Mouse (Mus musculus) heart, embryonic 10.5 days (tissue): Measurements from ENCODE around the gene Irf4. TPM values are rescaled to one million over a fixed set of nuclear protein-coding genes. Genes with fewer than 3 reads are reported as not detected.

Experiments
- DNase-seq: peaks from one replicate; pipeline ENCODE4 v3.0.0-alpha.2; 2017; ENCODE audit warnings: low spot score
- H3K27ac ChIP-seq: fragments of 300-500 bp; sonication (generic); 2 replicates; pipeline ENCODE4 v1.5.1; 2016; ENCODE audit warnings: mild to moderate bottlenecking
- H3K27me3 ChIP-seq: fragments of 300-500 bp; sonication (generic); 2 replicates; pipeline ENCODE4 v1.6.1; 2016; ENCODE audit warnings: mild to moderate bottlenecking; ENCODE audit not compliant: poor library complexity, insufficient read depth, severe bottlenecking
- H3K36me3 ChIP-seq: fragments of 300-500 bp; sonication (generic); 2 replicates; pipeline ENCODE4 v1.6.1; 2016; ENCODE audit warnings: mild to moderate bottlenecking, moderate library complexity
- H3K4me1 ChIP-seq: fragments of 300-500 bp; sonication (generic); 2 replicates; pipeline ENCODE4 v1.6.1; 2016; ENCODE audit warnings: mild to moderate bottlenecking
- H3K4me3 ChIP-seq: fragments of 300-500 bp; sonication (generic); 2 replicates; pipeline ENCODE4 v1.5.1; 2016; ENCODE audit warnings: mild to moderate bottlenecking, moderate library complexity
- H3K9me3 ChIP-seq: fragments of 300-500 bp; sonication (generic); 2 replicates; pipeline ENCODE4 v1.6.1; 2016; ENCODE audit warnings: mild to moderate bottlenecking, moderate library complexity
- WGBS: fragments of 180-500 bp; shearing (Covaris S2); methylation state at CpG from one replicate; pipeline ENCODE4 v1.1.7; 2016; 5-methylcytosine and 5-hydroxymethylcytosine counted together
- polyA plus RNA-seq: library from polyadenylated mRNA; unstranded; fragments of >200 nt; fragmentation: Nextera tagmentation; extraction: Ambion mirVana; gene quantifications from 2 replicates; pipeline ENCODE4 v1.2.1, GENCODE M21; 2016

Gene Irf4
- polyA plus RNA-seq, 1 experiment from 2014 or later = 0.15 TPM

DNA sequence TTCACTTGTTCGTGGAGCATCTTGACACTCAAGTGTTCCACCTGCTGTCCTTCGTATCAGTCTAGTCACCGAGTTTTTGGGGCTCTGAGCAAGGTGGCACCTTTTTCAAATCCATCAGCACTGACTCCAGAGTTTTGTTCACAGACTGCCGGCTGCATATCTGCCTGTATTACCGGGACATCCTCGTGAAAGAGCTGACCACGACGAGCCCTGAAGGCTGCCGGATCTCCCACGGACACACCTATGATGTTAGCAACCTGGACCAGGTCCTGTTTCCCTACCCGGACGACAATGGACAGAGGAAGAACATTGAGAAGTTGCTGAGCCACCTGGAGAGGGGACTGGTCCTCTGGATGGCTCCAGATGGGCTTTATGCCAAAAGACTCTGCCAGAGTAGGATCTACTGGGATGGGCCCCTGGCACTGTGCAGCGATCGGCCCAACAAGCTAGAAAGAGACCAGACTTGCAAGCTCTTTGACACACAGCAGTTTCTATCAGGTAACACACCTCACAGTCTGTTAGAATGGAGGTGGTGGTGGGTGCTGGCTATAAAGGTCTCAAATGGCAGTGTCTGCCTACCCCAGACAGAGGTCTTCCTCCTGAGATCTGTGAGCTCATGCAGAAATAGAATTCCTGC is 8.4 kb downstream of the Irf4 start:
- WGBS = 81% methylated on average over 14 of the region's 14 CpGs
- H3K36me3 ChIP-seq = no peaks in the 10 kb centered on the region
- H3K27me3 ChIP-seq = peaks cover 56% of the 10 kb centered on the region
- no peaks in the 10 kb centered on the region for H3K4me1 ChIP-seq
- no peaks in the 10 kb centered on the region for H3K9me3 ChIP-seq
- no peak for DNase-seq
- no peak overlapping the region for H3K27ac ChIP-seq
- no peak overlapping the region for H3K4me3 ChIP-seq

DNA sequence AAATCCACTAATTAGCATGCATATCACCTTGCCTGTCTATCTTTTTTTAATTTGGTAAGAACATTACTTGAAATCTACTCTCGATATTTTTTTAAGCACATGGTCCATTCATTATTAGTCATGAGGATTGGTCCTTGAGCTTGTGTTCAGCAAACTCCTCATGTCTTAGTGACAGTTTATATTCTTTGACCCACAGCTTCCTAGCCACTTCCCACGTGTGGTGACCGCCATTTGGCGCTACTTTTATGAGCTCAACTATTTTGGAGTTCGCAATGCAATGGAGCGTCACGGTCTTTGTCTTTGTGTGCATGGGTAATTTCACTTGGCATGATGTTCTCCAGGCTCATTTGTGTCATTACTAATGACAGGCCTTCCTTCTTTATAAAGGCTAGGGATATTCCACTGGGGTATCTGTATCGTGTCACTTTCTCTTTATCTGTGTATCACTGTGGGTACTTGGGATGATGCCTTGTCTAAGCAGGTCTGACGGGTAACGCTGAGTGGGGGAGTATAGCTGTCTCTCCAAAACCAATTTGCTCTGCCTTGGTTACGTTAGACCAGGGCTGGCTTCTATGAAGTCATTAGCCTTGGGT is 9.9 kb downstream of the Irf4 start:
- WGBS = 70% methylated on average over 11 of the region's 11 CpGs
- Histone ChIP-seq H3K4me3 (no peak overlapping the region), H3K36me3 (no peaks in the 10 kb centered on the region), H3K9me3 (no peaks in the 10 kb centered on the region), H3K27me3 (peaks cover 42% of the 10 kb centered on the region; the same call in 1 of the 2 replicates), H3K27ac (no peak overlapping the region), H3K4me1 (peaks cover 6% of the 10 kb centered on the region)
- DNase-seq = no peak

DNA sequence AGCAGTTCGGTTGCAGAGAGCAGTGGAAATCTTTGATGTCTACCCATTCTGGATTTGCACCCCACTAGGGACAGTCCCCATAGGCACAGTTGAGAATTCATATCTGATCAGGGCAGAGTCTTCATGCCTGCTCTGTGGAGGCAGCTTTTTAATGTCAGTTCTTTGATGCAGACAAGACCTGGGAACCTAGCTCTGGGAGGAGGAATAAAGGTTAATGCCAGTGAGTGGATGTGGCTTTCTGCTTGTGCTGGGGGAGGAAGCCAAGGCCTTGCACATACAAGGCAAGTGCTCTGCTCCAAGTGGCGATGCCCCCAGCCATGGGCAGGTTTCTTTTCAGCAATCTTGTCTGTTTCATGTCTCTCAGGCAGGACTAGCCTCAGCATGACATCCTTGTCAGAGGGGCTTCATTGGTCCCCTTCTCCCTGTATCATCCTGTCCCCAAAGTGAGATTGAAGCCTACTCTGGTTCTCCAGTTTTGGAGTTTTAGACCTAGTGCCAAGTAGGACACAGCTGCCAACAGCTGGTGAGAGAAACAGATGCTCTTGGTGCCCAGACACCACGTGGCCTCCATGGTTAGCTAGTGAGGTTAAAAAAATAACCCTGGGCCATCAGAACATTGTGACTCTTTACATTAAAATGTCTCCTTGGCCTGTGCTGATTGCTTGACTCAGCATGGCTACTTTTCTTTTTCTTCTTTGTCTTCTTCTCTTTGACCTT is 11.5 kb downstream of the Irf4 start:
- no peak overlapping the region for H3K4me3 ChIP-seq
- H3K36me3 ChIP-seq = no peaks in the 10 kb centered on the region
- WGBS = 68% methylated on average over 3 of the region's 3 CpGs
- peaks cover 9% of the 10 kb centered on the region for H3K4me1 ChIP-seq
- H3K9me3 ChIP-seq = no peaks in the 10 kb centered on the region
- H3K27me3 ChIP-seq = peaks cover 31% of the 10 kb centered on the region; the same call in 1 of the 2 replicates
- no peak for DNase-seq
- no peak overlapping the region for H3K27ac ChIP-seq

DNA sequence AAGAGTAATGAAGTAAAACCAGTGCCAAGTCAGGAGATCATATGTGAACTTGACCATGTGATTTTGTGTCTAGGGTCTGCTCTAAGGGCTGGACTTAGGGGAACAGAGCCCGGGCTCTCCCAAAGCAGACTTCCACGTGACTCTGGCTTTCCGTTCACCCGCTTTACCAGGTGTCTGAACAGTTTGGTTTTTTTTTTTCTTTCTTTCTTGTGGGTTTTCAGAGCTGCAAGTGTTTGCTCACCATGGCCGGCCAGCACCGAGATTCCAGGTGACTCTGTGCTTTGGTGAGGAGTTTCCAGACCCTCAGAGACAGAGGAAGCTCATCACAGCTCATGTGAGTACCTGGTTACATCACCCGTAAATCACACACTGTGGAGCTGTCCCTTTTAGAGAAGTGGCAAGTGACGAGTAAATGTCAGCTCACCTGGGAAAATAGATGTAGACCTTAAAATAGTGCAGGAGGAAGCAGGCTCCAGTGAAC is 12.2 kb downstream of the Irf4 start:
- H3K27me3 ChIP-seq = peaks cover 24% of the 10 kb centered on the region; the same call in 1 of the 2 replicates
- H3K4me3 ChIP-seq = no peak overlapping the region
- H3K27ac ChIP-seq = no peak overlapping the region
- H3K4me1 ChIP-seq = peaks cover 9% of the 10 kb centered on the region
- no peaks in the 10 kb centered on the region for H3K9me3 ChIP-seq
- H3K36me3 ChIP-seq = no peaks in the 10 kb centered on the region
- WGBS = 78% methylated on average over 8 of the region's 8 CpGs
- no peak for DNase-seq

DNA sequence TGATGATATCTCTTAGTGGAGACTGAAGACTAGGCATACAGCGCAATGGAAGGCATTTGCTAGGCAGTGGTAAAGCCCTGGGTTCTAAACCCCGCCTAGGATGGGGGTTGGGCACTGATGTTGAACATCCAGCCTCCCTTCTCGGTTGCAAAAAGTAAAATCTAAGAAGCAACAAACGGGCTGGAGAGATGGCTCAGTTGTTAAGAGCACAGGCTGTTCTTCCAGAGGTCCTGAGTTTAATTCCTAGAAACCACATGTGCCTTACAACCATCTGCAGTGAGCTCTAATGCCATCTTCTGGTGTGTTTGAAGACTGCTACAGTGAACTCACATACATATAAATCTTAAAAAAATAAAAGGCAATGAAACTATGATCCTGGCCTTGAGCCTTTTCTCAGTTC is 13.2 kb downstream of the Irf4 start:
- H3K4me1 ChIP-seq = peaks cover 9% of the 10 kb centered on the region
- H3K9me3 ChIP-seq = no peaks in the 10 kb centered on the region
- H3K27ac ChIP-seq = no peak overlapping the region
- WGBS = 79% methylated on average over 4 of the region's 4 CpGs
- peaks cover 22% of the 10 kb centered on the region; the same call in 1 of the 2 replicates for H3K27me3 ChIP-seq
- no peak for DNase-seq
- no peaks in the 10 kb centered on the region for H3K36me3 ChIP-seq
- no peak overlapping the region for H3K4me3 ChIP-seq

DNA sequence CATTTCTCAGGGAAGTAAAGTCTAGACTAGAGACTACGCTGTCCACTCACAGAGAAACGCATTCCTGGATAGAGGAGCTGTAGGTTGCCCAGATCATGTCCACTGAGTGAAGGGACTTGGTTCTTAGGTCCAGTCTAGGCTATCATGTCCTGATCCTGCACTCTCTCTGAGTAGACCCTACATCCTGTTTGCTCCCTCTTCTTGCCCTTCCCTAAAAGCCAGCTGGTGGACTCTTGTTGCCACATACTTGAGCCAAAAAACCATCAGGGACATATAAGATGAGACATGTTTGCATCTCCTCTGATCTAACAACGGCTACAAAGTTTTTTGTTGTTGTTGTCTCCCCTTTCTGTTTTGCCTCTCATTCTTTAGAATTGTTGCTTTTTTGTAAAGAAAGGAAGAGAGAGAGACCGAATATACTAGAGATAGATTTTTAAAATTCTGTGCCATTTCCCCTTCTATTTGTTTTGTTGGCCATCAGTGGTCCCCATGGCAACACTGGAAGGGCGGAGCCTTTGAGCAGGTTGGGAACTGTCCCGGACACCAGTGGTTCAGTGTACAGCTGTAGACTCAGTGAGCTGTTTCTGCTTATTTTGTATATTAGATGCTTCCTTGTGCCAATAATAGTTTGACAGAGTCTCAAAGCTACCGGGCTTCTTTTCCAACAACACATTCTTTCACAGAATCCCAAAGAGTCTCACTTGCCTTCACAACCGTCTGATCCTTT is 15.2 kb downstream of the Irf4 start:
- no peaks in the 10 kb centered on the region for H3K36me3 ChIP-seq
- H3K9me3 ChIP-seq = no peaks in the 10 kb centered on the region
- H3K27me3 ChIP-seq = peaks cover 17% of the 10 kb centered on the region; the same call in 1 of the 2 replicates
- no peak overlapping the region for H3K4me3 ChIP-seq
- peaks cover 9% of the 10 kb centered on the region for H3K4me1 ChIP-seq
- H3K27ac ChIP-seq = no peak overlapping the region
- DNase-seq = no peak
- 73% methylated on average over 8 of the region's 8 CpGs for WGBS

DNA sequence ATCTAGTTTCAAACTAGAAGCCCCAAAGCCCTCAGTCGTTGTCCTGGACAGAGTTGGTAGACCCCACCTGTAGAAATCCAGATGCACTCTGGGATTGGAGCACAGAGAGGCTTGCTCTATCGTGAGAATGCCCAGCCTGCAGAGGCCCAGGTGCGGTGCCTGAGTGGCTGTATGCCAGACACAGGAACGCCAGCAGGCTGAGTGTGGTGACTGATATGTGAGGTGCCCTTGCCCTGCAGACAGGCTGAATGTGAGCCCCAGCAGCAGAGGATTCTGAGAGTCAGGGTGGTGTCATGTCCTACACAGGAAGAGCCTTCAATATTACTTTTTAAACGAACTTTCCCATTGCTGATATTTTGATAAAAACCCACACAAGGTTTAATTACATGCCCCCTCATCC is 16.9 kb downstream of the Irf4 start:
- 69% methylated on average over 5 of the region's 5 CpGs for WGBS
- Histone ChIP-seq H3K27ac (no peak overlapping the region), H3K36me3 (no peaks in the 10 kb centered on the region), H3K4me1 (peaks cover 9% of the 10 kb centered on the region), H3K4me3 (no peak overlapping the region), H3K9me3 (no peaks in the 10 kb centered on the region), H3K27me3 (peaks cover 5% of the 10 kb centered on the region; the same call in 1 of the 2 replicates)
- DNase-seq = no peak

DNA sequence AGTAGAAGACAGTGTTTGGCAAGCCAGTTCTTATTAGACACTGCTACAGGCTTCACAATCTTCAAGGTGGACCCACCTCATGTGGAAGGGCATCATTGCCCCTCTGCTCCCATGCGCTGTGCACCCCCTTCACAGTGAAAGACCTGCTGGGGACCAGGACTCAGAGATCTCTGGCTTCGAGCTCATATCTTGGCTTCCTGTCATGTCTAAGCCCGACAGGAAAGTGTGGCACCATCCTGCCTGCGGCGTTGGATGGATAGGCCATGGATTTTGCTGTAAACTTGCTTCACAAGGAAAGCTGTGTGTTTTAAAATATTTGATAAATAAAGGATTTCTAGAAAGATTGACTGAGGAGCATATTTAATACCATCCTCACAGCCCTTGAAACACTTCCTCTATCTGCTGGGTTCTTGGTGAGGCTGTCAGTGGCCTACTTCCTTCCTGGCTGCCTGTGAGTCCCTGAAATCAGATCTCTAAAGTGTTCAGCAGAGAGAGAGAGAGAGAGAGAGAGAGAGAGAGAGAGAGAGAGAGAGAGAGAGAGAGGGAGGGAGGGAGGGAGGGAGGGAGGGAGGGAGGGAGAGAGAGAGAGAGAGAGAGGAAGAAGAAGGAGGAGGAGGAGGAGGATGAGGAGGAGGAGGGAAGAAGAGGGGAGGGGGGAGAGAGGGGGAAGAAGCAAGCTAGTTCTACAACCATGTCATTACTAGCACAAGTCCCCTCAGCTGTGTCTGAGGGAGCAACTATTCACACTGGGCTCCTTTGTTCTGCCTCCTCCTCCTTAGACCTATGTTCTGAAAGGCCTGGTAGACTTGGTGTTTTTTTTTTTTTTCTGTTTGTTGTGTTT is 17.8 kb downstream of the Irf4 start:
- 81% methylated on average over 5 of the region's 5 CpGs for WGBS
- no peak overlapping the region for H3K4me3 ChIP-seq
- no peak overlapping the region for H3K27ac ChIP-seq
- DNase-seq = no peak
- H3K36me3 ChIP-seq = no peaks in the 10 kb centered on the region; the same call in 1 of the 2 replicates
- H3K27me3 ChIP-seq = no peaks in the 10 kb centered on the region
- no peaks in the 10 kb centered on the region for H3K9me3 ChIP-seq
- peaks cover 9% of the 10 kb centered on the region for H3K4me1 ChIP-seq

DNA sequence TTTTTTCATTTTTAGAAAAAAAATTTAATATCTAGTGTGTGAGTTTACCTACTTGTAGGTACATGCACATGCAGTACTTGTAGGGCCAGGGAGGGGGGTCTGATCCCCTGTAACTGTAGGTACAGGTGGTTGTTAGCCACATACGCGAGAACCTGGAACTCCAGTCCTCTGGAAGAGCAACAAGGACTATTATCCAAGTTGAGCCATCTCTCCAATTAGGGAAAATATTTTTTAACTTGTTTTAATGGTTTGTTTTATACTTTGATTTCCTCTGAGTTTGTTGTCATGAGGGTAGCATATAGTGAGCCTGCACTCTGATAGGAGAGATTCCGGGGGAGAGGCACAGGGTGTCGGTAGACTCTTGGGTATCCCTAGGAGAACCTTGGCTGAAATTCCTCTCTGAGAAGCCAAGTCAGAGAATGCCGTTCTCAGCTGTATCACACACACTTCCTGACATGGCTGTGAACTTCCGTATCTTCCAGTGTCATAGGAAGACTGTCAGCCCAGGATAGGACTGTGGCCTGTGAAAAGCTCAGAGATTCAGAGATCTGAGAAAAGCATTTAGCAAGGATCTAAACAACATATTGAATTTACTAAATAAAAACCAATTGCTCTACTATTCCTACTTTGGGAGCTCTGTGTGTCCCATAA is 18.6 kb downstream of the Irf4 start:
- H3K4me1 ChIP-seq = peaks cover 9% of the 10 kb centered on the region
- no peak for DNase-seq
- H3K4me3 ChIP-seq = no peak overlapping the region
- no peak overlapping the region for H3K27ac ChIP-seq
- H3K27me3 ChIP-seq = no peaks in the 10 kb centered on the region
- WGBS = 70% methylated on average over 6 of the region's 6 CpGs
- H3K9me3 ChIP-seq = no peaks in the 10 kb centered on the region
- no peaks in the 10 kb centered on the region; the same call in 1 of the 2 replicates for H3K36me3 ChIP-seq

DNA sequence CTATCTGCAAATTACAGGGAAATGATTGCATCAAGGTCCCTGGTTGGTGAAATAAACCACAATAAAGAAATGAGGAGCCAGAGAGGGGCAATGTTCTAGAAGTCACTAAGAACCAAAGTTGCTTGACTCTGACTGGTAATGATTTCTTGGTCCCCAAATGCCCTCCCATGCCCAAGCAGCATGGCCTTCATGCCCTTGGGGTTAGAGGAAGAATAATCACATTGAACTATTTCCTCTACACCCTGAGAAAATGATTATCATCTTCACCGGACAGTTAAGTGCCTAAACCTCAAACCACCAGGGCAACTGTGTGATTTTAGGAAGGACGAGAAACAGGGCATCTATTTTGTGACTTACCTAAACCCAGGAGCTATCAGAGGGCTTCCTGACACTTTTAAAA is 27.0 kb downstream of the Irf4 start:
- Histone ChIP-seq H3K27me3 (no peaks in the 10 kb centered on the region), H3K9me3 (no peaks in the 10 kb centered on the region), H3K4me3 (no peak overlapping the region), H3K36me3 (no peaks in the 10 kb centered on the region; the same call in 1 of the 2 replicates), H3K4me1 (peaks cover 7% of the 10 kb centered on the region), H3K27ac (no peak overlapping the region)
- no peak for DNase-seq
- WGBS = 76% methylated on average over 2 of the region's 2 CpGs

DNA sequence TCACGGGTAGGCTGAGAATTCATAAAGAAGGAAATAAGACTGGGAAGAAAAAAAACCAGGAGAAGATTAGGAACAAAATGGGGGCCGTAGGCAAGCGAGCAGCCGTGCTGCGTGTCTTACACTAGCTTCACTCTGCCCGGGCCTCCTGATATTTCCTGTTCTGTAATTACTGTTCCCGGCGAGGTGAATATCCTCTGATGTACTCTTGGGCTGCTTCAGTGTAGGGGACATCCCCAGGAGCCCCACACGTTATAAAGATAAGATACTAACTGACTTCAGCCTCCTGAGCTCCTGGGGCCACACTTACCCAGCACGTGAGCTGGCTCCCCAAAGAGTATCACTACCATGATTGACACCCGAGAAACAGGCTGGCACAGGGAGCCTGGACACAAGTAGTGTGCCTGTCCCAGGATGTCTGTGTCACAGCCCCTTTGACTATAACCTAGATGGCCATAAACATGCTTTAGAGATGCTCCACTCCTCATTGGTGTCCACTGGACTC is 28.7 kb downstream of the Irf4 start:
- 63% methylated on average over 11 of the region's 11 CpGs for whole genome bisulfite sequencing
- Histone ChIP-seq H3K27ac (no peak overlapping the region), H3K36me3 (no peaks in the 10 kb centered on the region)

More for the DNA sequence above, 28.7 kb downstream of the Irf4 start:
- Histone ChIP-seq H3K9me3 (no peaks in the 10 kb centered on the region), H3K4me3 (no peak overlapping the region), H3K4me1 (peaks cover 24% of the 10 kb centered on the region), H3K27me3 (no peaks in the 10 kb centered on the region)
- no peak for DNase-seq
